Mouse (Mus musculus) spleen, embryonic (tissue): Measurements from ENCODE around the gene Eif5.
"Not testable (repeated sequence)": the region's sequence is repeated elsewhere in the genome, so short reads cannot be mapped to it uniquely, and the experiment has no call there.

Experiments
- CTCF ChIA-PET: fragments of 350-600 bp; sonication (Branson Sonifier 250); formaldehyde crosslinking; loops from one replicate; lab custom pipeline; 2022; lab: Charles Lee

Gene Eif5

DNA sequence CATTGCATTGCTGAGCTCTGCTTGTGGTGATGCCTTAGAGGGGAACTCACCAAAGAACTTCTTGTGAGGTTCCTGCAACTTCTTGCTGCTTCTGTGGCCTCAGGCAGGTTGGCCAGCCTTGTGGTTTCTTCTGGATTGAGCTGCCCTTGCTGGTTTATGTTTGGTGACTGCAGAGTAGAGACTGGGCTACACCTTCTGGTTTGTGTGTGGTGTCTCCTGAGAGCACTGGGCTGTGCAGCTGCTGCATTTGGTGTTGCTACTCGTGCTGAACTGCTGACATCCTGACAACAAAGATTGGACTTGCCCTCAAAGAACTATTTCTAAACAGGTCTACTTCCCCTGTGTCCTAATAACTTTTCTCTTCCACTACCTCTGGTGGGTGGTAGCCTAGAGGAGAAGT, 13.3 kb upstream of the Eif5 start:
- CTCF ChIA-PET = no interaction called here

DNA sequence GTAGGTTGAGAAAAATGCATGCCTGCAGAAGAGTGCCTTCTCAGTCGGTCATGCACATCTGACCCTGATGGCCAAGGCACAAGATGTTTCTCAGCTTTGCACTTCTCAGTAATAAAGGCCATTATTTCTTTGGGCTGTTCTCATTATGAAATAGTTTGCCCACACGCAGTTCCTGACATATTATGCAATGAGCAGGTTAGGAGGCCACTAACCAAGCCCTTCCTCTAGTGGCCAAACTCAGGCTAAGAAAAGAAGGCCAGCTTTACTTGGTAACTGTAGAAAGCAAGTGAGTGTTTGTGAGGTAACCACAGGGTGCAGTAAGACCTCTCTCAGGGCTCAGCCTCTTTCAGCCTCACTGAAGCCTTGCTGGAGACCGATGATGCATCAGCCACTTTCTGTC, 12.9 kb upstream of the Eif5 start:
- CTCF ChIA-PET = no interaction called here

DNA sequence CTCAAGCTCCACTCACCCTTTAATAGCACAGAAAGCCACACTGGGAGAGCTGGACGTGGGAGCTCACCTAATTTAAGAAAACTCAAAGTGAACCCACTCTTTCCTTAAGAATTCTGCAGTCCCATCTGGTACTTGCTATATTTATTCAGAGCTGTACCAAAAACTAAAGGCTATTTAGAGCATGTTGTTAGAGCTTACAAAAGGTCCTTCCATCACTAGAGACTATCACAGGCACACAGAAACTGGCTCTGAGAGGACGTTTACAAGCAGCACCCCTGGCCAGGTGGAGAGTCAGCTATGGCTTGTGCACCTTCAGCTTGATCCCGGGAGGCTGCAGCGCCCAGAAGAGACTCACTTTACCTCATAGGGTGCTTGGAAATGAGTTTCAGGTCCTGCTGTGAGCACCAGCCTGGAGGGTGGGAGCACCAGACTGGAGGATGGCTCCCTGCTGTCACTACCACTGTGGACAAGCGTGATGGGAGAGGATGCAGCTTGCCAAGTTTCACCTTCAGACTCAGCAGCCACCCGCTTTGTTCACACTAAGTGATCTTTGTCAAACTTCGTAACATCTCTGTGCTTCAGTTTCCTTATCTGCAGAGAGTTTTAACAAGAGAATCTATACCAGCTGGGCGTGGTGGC, 10.1 kb upstream of the Eif5 start:
- CTCF ChIA-PET = no interaction called here

DNA sequence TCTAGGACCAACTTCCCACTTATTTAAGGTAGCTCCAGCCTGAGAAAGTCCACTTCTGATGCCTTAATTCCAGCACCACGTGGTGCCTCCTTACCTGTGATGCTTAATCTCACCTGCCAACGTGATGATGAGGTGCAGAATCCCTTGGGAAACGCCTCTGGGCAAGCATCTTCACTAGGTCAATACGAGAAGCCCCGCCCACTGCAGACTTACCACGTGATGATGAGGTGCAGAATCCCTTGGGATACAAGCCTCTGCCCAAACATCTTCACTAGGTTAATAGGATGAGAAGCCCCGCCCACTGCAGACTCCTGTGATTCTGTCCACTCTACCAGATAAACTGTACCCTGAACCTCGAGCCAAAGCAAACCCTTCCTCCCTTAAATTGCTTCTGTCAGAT, 8.6 kb upstream of the Eif5 start:
- CTCF ChIA-PET = no interaction called here

DNA sequence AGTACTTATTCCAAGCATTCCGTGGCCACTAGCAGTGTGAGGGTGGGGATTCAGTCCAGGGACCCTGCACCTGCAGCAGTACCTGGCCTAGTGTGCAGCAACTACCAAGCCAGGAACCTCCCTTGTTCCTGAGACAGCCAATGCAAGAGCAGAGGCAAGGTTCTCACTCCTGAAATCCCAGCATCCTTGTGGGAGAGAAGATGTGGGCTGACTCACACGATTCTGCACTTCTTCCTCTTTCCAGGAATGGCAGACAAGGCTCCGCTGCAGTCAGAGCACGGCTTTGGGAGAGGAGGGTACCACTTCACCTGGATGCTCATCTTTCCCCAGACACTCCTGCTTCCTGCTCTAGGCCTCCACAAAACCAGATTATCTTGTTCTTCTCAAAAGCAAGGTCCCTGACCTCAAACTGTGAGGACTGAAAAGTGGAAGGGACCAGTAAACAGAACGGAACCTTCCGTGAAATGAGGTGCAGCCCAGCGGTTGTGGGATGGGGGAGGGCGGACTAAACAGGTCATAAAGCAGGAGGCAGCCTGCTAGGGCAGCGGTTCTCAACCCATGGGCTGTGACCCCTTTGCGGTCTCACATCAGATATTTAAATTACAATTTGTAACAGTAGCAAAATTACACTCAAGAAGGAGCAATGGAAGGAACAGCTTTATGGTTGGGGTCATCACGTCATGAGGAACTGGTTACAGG, 4.6 kb upstream of the Eif5 start:
- CTCF ChIA-PET = no interaction called here

DNA sequence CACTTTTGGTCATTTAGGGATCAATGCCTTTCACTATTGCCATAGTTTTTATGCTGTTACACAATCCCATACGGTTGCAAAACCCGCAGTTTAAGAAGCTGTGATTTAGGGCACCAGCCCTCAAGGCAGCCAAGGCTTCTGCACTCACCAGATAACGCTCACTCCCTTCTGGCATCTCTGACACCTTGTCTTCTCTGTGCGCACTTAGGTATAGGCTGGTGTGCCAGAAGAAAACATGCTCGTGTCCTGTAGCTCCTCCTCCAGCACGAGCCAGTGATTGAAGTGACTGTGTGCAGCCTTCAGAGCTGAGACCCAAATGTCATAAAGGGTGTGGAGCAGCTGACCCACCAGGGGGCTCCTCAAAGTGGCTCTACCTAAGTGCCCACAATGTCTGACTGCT, 2.5 kb upstream of the Eif5 start:
- CTCF ChIA-PET = no interaction called here

DNA sequence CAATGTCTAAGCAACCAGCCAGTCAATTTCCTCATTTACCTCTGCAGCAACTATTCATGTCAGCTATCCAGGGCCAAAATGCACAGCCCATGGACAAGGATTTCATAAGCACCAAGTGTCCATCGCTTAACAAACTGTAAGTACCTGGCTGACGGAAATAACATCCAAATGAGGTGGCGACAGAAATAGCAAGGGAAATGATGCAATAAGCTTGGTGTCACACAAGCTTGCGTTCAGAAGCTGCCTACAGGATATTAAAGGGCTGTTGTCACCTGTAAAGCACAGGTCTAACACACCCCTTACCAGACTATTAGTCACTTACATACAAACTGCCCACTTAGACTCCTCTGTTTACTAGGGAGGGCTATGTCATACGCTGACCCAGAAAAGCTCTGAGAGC, 2.1 kb upstream of the Eif5 start:
- CTCF ChIA-PET = no interaction called here

DNA sequence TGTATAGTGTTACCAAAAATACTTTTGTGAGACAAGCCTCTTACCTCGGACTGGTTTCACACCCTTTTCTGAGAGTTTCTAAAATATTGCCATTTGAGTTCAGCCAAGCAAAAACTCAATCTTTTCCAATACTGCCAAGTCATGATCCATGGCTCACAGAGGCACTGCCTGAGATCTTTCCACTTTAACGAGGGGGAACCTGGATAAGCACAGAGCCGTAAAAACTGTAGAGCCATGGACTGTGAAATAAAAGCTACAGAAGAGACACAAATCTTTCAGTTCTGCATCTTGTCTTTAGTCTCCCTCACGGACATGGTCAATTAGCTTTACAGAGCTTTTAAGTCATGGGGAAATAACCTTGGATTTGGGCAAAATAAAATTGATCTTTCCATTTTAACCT, 1.1 kb upstream of the Eif5 start:
- CTCF ChIA-PET = no interaction called here

DNA sequence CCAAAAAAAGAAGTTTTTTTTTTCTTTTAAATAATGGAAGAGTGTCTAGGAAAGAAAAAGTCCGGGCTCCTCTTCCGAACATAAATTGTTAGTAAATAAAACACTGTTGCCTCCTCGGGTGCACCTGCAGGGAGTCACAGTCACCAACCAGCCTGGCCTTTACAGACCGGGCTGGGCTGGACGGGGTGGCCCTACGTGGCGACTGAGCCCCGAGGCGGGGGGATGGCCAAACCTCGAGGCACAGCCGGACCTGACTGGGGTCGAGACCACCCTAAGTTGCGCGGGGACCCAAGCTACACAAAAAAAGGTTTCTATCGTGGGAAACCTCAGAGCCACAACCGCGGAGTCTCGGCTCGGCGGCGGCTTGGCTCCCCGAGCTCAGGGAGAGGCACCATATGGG, 475 bp upstream of the Eif5 start:
- CTCF ChIA-PET = no interaction called here

DNA sequence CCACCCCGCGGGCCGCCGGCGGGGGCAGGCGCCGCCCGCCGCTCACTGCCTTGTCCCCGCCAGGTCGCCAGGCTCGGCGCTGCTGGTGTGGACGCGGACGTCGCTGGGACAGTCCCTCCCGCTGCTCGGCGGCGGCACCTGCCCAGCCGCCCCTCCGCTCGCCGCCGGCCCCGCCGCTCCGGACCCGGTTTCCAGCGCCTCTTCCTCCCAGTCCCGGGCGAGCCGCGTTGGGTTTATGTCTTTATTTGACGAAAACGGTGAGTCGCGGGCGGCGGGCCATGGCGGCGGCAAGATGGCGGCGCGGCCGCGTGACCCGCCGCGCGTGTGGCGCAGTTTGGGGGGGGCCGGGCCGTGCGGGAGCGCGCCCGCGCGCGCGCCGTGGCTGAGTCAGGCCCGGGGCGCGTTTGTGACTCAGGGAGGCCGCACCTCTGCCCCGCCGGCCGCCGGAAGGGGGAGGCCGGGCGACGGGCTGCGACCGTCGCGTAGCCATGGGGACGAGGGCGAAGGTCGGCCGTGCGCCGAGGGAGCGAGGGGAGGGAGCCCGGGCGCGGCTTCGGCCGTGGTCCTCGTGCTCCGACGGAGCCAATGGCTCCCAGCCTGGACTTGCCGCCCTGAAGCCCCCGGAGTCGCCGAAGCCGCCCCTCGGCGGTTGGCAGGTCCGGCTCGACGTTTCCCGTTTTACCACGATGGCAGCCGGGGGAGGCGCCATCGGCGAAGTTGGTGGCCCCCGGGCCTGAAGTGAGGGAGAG, 650 bp downstream of the Eif5 start:
- CTCF ChIA-PET = interaction anchor here (0.6 kb wide), 1 partner anchor 655 kb away, joined by 3 read pairs; no protein-coding TSS in a partner anchor

DNA sequence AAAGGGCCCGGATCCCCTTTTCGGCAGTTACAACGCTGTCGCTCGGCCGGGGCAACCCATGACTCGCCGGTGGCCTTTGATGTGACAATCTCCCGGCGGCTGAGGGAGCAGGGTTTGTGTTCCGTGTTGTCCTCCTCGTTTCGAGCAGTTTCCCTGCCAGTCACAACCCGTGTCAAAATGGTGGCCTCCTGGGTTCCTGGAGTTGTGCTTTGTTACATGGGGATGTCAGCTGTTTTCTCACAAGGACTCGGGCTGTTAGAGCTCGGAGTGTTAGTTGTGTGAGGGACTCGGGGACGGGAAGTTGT, 1.2 kb downstream of the Eif5 start:
- CTCF ChIA-PET = no interaction called here

DNA sequence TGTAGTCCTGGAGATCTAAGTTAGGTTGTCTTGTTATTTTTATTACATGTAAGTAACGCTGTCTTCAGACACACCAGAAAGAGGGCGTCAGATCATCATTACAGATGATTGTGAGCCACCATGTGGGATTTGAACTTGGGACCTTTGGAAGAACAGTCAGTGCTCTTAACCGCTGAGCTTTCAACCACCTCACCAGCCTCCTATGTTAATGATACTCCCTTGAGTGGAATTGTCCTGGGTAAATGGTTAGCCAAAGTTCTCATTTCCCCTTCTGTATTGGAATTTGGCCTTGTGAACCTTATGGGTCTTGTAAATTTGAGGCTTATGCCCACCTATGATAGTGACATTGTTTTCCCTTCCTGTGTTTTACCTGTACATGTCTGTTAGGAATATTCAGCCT, 9.3 kb downstream of the Eif5 start:
- CTCF ChIA-PET = interaction anchor here (0.7 kb wide), 1 partner anchor 219 kb away, joined by 6 read pairs; no protein-coding TSS in a partner anchor

DNA sequence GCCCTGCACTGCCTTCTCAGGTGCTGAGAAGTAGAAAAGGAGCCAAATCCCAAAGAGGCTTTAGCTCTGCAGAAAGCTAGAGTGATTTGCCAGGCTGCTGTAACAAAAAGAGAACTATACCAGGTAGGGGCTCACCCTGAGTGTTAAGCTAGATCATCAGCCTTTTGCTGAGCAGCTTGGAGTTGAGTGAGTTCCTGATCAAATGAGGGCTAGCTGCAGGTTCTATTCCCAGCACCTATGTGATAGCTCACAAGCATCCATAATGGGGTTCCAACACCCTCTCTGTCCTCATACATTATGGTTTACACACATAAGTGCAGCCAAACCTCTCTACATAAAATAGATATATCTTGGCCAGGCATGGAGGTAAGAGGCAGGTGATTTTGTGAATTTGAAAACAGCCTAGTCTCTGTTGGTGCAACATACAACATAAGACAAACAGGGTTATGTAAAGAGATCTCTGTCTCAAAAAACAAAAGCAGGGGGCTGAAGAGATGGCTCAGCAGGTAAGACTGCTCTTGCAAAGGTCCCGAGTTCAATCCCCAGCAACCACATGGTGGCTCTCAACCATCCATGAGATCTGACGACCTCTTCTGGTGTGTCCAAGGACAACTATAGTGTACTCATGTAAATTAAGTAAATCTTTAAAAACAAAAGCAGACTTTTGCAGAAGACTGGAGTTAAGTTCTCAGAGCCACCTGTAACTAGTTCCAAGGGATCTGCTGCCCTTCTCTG, 10.9 kb downstream of the Eif5 start:
- CTCF ChIA-PET = interaction anchor here (0.6 kb wide), 1 partner anchor 208 kb away, joined by 4 read pairs; no protein-coding TSS in a partner anchor

DNA sequence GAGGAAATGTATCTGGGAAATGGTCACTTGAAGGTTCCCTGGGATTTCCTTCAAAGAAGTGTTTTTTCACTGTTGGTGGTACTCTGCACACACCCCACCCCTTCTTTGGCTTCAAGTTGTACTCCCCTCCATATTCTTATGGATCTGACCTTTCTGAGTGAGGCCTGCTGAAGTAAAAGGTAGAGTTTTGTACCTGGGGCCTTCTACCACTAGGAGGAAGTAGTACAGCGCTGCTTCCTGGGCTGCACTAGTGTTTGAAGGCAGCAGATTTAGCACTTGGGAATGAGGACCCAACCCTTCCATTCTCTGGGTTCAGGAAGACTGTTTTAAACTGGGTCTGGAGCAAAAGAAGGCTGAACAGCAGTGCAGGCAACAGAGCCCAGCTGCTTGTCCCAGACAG, 12.9 kb downstream of the Eif5 start:
- CTCF ChIA-PET = interaction anchor here (0.6 kb wide), 2 partner anchors 85 to 554 kb away, joined by 3 read pairs; no protein-coding TSS in a partner anchor

DNA sequence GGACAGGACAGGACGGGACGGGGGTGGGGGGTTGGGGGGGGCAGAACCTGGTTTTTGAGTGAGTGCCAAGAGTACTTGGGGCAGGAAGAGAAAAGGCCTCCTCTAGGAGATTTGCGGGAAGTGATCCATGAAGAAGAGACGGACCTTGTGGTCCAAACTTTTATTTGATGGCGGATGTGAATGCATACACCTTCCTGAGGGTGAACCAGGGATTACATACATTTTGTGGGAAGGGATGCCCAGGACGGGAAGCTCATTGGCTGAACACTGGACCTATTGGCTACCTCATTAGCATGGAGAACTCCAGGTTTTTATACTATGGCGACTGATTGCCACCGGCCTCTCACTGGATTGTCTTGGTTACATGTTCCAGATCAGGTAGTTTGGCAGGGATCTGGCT, 14.5 kb downstream of the Eif5 start:
- CTCF ChIA-PET = no interaction called here

DNA sequence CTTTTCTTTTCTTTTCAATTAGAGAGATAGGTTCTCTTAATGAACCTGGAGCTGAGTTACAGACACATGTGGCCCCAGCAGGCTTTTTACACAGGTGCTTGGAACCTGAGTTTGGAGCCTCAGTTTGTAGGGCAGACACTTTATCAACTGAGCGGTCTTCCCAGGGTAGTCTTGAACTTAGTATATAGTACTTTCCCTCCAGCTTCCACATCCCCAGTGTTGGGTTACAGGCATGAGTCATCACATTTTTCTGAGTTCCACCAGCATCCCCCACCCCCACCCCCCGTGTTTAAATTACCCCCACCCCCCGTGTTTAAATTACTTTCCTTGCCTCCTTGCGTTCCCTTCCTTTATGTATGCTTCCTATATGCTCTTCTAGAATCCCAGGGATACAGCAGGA, 17.5 kb downstream of the Eif5 start:
- CTCF ChIA-PET = interaction anchor here (0.5 kb wide), 1 partner anchor 16 kb away, joined by 3 read pairs; no protein-coding TSS in a partner anchor

DNA sequence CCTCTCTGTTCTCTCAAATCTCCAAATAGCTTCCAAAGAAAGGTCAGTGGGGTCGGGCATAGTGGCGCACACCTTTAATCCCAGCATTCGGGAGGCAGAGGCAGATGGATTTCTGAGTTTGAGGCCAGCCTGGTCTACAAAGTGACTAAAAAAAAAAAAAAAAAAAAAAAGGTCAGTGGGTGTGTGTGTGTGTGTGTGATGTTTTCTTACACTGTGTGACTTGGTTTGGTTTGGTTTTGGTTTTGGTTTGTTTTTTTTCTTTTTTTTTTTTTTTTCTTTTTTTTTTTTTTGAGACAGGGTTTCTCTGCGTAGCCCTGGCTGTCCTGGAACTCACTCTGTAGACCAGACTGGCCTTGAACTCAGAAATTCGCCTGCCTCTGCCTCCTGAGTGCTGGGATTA, 18.1 kb downstream of the Eif5 start:
- CTCF ChIA-PET = not testable (repeated sequence)

DNA sequence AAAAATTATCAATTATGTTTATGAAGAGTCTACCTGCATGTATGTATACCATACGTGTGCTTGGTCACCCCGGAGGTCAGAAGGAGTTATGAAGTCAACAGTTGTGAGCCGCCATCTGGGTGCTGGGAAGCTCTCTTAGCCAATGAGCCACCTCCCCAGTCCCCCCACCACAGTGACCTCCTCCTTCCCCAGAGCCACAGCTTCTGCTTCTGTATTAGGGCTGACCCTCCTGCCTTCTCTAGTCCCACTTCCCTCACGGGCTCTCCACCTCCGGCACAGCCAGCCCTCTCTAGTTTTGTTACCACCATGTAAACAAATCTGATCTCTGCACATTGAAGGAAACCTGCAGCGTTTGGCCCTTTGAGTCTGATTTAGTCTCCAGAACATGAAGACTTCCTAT, 19.7 kb downstream of the Eif5 start:
- CTCF ChIA-PET = interaction anchor here (0.7 kb wide), 1 partner anchor 923 kb away, joined by 3 read pairs; no protein-coding TSS in a partner anchor

DNA sequence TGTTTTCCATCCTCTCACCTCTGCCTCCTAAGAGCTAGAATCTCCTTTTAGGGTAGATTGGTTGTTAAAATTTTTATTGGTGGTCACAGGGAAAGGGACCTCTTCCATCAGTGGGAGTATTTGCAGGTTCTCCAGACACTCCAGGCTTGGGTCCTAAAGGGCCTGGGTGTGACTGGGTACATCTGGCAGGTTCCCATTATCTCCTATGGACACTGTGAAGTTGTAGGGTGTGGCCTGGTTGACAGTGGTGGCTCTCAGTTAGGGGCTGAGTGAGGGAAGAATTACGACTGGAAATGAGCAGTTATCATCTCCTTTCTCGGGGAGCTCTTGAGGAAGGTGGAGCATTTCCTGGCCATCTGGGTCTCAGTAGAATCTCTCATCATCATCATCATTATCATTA, 20.8 kb downstream of the Eif5 start:
- CTCF ChIA-PET = interaction anchor here (0.6 kb wide), 1 partner anchor 305 kb away, joined by 11 read pairs; no protein-coding TSS in a partner anchor

DNA sequence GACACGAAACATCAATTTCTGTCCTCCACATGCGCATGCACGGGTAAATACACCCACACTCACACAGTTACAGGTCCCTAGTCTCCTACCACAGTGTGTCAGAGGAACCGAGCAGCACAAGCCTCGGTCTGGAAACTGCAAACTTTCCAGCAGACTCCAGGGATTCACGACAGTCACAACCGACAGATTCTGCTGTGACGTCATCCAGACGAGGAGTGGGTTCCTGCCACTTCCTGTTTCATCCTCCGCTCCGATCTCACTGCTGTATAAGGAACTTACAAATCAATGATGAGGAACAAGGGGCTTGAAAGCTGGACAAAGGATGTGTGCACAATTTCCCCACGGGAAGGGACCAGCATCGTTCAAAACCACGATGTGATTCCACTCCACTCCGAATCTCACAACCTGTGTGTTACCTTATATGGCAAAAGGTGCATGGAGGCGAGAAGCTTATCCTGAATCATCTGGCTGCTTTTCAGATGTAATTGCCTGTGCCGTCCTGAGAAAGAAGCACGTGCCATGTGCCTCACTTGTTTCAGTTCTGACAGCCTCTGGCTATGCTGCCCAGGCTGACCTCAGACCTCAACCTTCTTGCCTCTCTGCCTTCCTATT, 21.9 kb downstream of the Eif5 start:
- CTCF ChIA-PET = no interaction called here

DNA sequence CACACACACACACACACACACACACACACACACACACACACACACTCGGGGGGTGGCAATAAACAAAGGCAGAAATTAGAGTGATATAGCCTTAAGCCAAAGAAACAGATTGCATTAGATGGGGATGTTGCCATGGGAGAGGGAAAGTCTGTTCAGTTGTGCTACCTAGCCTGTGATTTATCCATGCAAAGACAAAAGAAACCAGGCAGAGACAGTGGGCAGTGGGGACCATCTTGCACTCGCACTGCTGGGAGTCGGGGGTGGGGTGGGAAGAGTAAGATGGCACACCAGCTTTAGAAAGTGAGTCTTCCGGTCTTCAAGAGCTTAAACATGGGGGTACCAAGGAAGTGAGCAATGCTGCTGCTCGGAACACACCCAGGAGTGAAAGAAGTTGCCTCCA, 22.5 kb downstream of the Eif5 start:
- CTCF ChIA-PET = interaction anchor here (0.5 kb wide), 1 partner anchor 111 kb away, joined by 5 read pairs; no protein-coding TSS in a partner anchor
